Mouse (Mus musculus) liver, embryonic 15.5 days (tissue): ENCODE data around the gene Rmnd5b. TPM values are rescaled to one million over a fixed set of nuclear protein-coding genes. Genes with fewer than 3 reads are reported as not detected.
"Not testable (repeated sequence)": the region's sequence is repeated elsewhere in the genome, so short reads cannot be mapped to it uniquely, and the experiment has no call there.

Experiments
- ATAC-seq: fragments of 200-750 bp; cut with Nextera tagmentation; 2 replicates; pipeline ENCODE4 v1.8.0; 2017; ENCODE audit warnings: moderate number of reproducible peaks, mild to moderate bottlenecking, moderate library complexity; ENCODE audit not compliant: insufficient read depth
- H3K27ac ChIP-seq: fragments of 300-500 bp; sonication (generic); replicated peaks from 2 replicates; pipeline ENCODE4 v1.5.1; 2015; ENCODE audit warnings: mild to moderate bottlenecking, inconsistent platforms
- H3K27me3 ChIP-seq: fragments of 300-500 bp; sonication (generic); 2 replicates; pipeline ENCODE4 v1.6.1; 2015; ENCODE audit warnings: mild to moderate bottlenecking, inconsistent platforms
- H3K36me3 ChIP-seq: fragments of 300-500 bp; sonication (generic); replicated peaks from 2 replicates; pipeline ENCODE4 v1.6.1; 2015; ENCODE audit warnings: moderate library complexity, mild to moderate bottlenecking, inconsistent platforms
- H3K4me1 ChIP-seq: fragments of 300-500 bp; sonication (generic); replicated peaks from 2 replicates; pipeline ENCODE4 v1.6.1; 2015; ENCODE audit warnings: inconsistent platforms
- H3K4me2 ChIP-seq: fragments of 300-500 bp; sonication (generic); 2 replicates; pipeline ENCODE4 v1.6.1; 2015; ENCODE audit warnings: moderate library complexity, mild to moderate bottlenecking, inconsistent platforms
- H3K4me3 ChIP-seq: fragments of 300-500 bp; sonication (generic); replicated peaks from 2 replicates; pipeline ENCODE4 v1.5.1; 2015; ENCODE audit warnings: mild to moderate bottlenecking, inconsistent platforms
- H3K9ac ChIP-seq: fragments of 300-500 bp; sonication (generic); 2 replicates; pipeline ENCODE4 v1.6.1; 2015; ENCODE audit warnings: moderate library complexity, mild to moderate bottlenecking, inconsistent platforms
- H3K9me3 ChIP-seq: fragments of 300-500 bp; sonication (generic); replicated peaks from 2 replicates; pipeline ENCODE4 v1.6.1; 2016; ENCODE audit warnings: inconsistent platforms
- WGBS: fragments of 180-500 bp; shearing (Covaris S2); methylation state at CpG from one replicate; pipeline ENCODE4 v1.1.7; 2015; ENCODE audit warnings: mixed read lengths; ENCODE audit not compliant: insufficient replicate concordance; 5-methylcytosine and 5-hydroxymethylcytosine counted together
- polyA plus RNA-seq: library from polyadenylated mRNA; unstranded; fragments of >200 nt; fragmentation: Nextera tagmentation; extraction: Ambion mirVana; gene quantifications from 2 replicates; pipeline ENCODE4 v1.2.1, GENCODE M21; 2015

Rmnd5b gene
- polyA plus RNA-seq, 1 experiment from 2014 or later: 20.0 TPM

- H3K4me1 ChIP-seq: peaks cover 53% of the 10 kb centered on the region
- 0 out of 2 replicates have a peak, but pooled peaks cover 5% of the 10 kb centered on the region for H3K36me3 ChIP-seq
- H3K9me3 ChIP-seq: no peaks in the 10 kb centered on the region
- peak overlapping the region; percentile 84 for H3K4me2 ChIP-seq
- ATAC-seq: peak; percentile 45
- peak overlapping the region; percentile 87 for H3K27ac ChIP-seq
- 3% methylated on average over 6 of the region's 6 CpGs for WGBS
- peak overlapping the region; percentile 63 for H3K9ac ChIP-seq
- H3K27me3 ChIP-seq: peaks cover 6% of the 10 kb centered on the region; the same call in 1 of the 2 replicates
- H3K4me3 ChIP-seq: peak overlapping the region; percentile 74
Measured at GRCm38 (mm10) chr11:51636323-51636684, 608 bp upstream of the Rmnd5b start.

GRCm38 (mm10) chr11:51635127-51635524 is 570 bp downstream of the Rmnd5b start:
- Histone ChIP-seq H3K9ac (peak overlapping the region; percentile 63), H3K9me3 (no peaks in the 10 kb centered on the region), H3K4me1 (peaks cover 55% of the 10 kb centered on the region), H3K36me3 (0 out of 2 replicates have a peak, but pooled peaks cover 5% of the 10 kb centered on the region), H3K4me3 (peak overlapping the region; percentile 74), H3K27ac (peak overlapping the region; percentile 87), H3K4me2 (peak overlapping the region; percentile 84), H3K27me3 (peaks cover 6% of the 10 kb centered on the region; the same call in 1 of the 2 replicates)
- ATAC-seq: peak; percentile 19; the same call in 1 of the 2 replicates
- 4% methylated on average over 6 of the region's 6 CpGs for WGBS

DNA sequence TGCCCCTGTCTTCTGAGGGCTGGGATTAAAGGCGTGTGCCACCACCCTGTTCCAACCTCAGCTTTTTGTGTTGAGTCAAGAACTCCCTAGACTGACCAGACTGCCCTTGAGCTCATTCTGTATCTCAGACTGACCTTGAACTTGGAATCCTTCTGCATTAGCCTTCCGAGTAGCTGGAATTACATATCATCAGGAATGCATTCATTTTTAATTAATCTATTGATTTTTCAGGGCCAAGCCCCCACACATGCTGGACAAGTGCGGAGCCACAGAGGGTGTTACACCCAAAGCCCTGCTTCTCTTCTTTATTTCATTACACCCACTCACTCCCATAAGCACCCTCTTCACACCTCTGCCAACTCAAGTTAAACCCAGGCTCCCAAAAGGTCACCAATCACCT is 2.0 kb downstream of the Rmnd5b start:
- Histone ChIP-seq H3K9ac (no peak overlapping the region), H3K4me2 (no peak overlapping the region), H3K27me3 (peaks cover 6% of the 10 kb centered on the region; the same call in 1 of the 2 replicates), H3K36me3 (peaks cover 6% of the 10 kb centered on the region; the same call in 1 of the 2 replicates), H3K4me3 (no peak overlapping the region), H3K9me3 (no peaks in the 10 kb centered on the region), H3K27ac (no peak overlapping the region), H3K4me1 (peaks cover 58% of the 10 kb centered on the region)
- ATAC-seq: no peak
- 75% methylated on average over 3 of the region's 3 CpGs for WGBS

DNA sequence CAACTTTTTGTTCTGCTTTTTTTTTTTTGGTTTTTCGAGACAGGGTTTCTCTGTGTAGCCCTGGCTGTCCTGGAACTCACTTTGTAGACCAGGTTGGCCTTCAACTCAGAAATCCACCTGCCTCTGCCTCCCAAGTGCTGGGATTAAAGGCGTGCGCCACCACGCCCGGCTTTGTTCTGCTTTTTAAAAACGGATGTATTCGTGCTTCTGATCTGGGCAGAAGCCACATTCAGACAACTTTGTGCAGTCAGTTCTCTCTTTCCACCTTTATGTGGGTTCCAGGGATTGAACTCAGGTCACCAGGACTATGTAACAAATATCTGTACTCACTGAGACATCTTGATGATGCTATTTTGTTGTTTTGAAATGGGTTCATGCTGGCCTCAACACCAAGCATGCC is 2.5 kb downstream of the Rmnd5b start:
- not testable (repeated sequence) for H3K4me2 ChIP-seq, H3K9ac ChIP-seq, H3K27ac ChIP-seq, ATAC-seq, H3K9me3 ChIP-seq, H3K4me3 ChIP-seq, H3K27me3 ChIP-seq
- WGBS: 75% methylated on average over 7 of the region's 7 CpGs
- peaks cover 10% of the 10 kb centered on the region; the same call in 1 of the 2 replicates for H3K36me3 ChIP-seq
- H3K4me1 ChIP-seq: peaks cover 57% of the 10 kb centered on the region

GRCm38 (mm10) chr11:51632130-51632753 is 3.5 kb downstream of the Rmnd5b start:
- no peak overlapping the region for H3K27ac ChIP-seq
- no peak overlapping the region for H3K4me3 ChIP-seq
- H3K36me3 ChIP-seq: peaks cover 19% of the 10 kb centered on the region
- H3K9ac ChIP-seq: no peak overlapping the region
- ATAC-seq: no peak
- 56% methylated on average over 6 of the region's 6 CpGs for WGBS
- H3K4me1 ChIP-seq: peaks cover 49% of the 10 kb centered on the region
- H3K27me3 ChIP-seq: no peaks in the 10 kb centered on the region
- no peaks in the 10 kb centered on the region for H3K9me3 ChIP-seq
- H3K4me2 ChIP-seq: no peak overlapping the region

GRCm38 (mm10) chr11:51629651-51630314 is 5.9 kb downstream of the Rmnd5b start:
- H3K27me3 ChIP-seq: no peaks in the 10 kb centered on the region
- WGBS: 48% methylated on average over 15 of the region's 15 CpGs
- peaks cover 41% of the 10 kb centered on the region for H3K36me3 ChIP-seq
- peaks cover 42% of the 10 kb centered on the region for H3K4me1 ChIP-seq
- no peak overlapping the region for H3K9ac ChIP-seq
- H3K4me2 ChIP-seq: no peak overlapping the region
- no peaks in the 10 kb centered on the region for H3K9me3 ChIP-seq
- no peak for ATAC-seq
- no peak overlapping the region for H3K27ac ChIP-seq
- H3K4me3 ChIP-seq: no peak overlapping the region

GRCm38 (mm10) chr11:51627907-51628306 is 7.8 kb downstream of the Rmnd5b start:
- Histone ChIP-seq H3K4me3 (no peak overlapping the region), H3K27me3 (no peaks in the 10 kb centered on the region), H3K27ac (no peak overlapping the region), H3K4me2 (no peak overlapping the region), H3K36me3 (peaks cover 60% of the 10 kb centered on the region), H3K9ac (no peak overlapping the region), H3K4me1 (peaks cover 31% of the 10 kb centered on the region), H3K9me3 (no peaks in the 10 kb centered on the region)
- no peak for ATAC-seq
- WGBS: 77% methylated on average over 8 of the region's 8 CpGs

- Histone ChIP-seq H3K4me2 (no peak overlapping the region), H3K27ac (no peak overlapping the region), H3K4me3 (no peak overlapping the region), H3K9ac (no peak overlapping the region), H3K4me1 (peaks cover 31% of the 10 kb centered on the region), H3K9me3 (no peaks in the 10 kb centered on the region), H3K27me3 (no peaks in the 10 kb centered on the region), H3K36me3 (peaks cover 62% of the 10 kb centered on the region)
- 87% methylated on average over 9 of the region's 9 CpGs for WGBS
- ATAC-seq: no peak
Measured at GRCm38 (mm10) chr11:51627425-51627824, 8.3 kb downstream of the Rmnd5b start.

GRCm38 (mm10) chr11:51625187-51625820 is 10.4 kb downstream of the Rmnd5b start:
- no peak overlapping the region for H3K4me3 ChIP-seq
- H3K27ac ChIP-seq: 0 out of 2 replicates have a peak overlapping the region, but pooled peaks have one; percentile 14
- peak; percentile 52; the same call in 1 of the 2 replicates for ATAC-seq
- no peaks in the 10 kb centered on the region for H3K27me3 ChIP-seq
- no peak overlapping the region for H3K4me2 ChIP-seq
- no peak overlapping the region for H3K9ac ChIP-seq
- H3K9me3 ChIP-seq: no peaks in the 10 kb centered on the region
- H3K36me3 ChIP-seq: peaks cover 72% of the 10 kb centered on the region
- WGBS: 56% methylated on average over 5 of the region's 5 CpGs
- peaks cover 42% of the 10 kb centered on the region for H3K4me1 ChIP-seq

DNA sequence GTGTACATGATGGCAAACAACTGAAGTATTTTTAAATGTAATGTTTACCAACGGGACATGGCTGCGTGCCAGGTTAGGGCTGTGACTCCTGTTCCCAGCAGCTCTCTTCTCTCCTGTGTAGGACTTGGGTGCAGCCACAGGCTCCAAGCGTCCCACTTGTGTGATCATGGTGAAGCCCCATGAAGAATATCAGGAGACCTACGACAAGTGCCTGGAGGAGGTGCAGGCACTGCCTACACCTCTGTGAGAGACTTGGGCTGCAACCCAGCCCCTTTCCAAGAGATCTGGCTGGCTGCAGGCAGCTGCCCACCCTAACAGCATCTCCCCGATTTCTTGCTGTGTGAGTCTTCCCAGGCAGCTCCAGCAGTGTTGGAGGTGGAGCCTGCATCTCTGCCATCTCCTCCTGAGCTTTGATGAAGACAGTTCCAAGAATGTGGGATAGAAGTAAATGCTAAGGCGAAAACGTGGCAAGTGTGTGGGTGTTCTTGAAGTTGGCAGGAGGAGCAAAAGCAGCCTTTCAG is 12.7 kb downstream of the Rmnd5b start:
- peaks cover 54% of the 10 kb centered on the region for H3K4me1 ChIP-seq
- no peak overlapping the region for H3K4me3 ChIP-seq
- no peak overlapping the region for H3K4me2 ChIP-seq
- ATAC-seq: no peak
- peaks cover 66% of the 10 kb centered on the region for H3K36me3 ChIP-seq
- no peak overlapping the region for H3K27ac ChIP-seq
- H3K27me3 ChIP-seq: no peaks in the 10 kb centered on the region
- H3K9me3 ChIP-seq: no peaks in the 10 kb centered on the region
- no peak overlapping the region for H3K9ac ChIP-seq
- 74% methylated on average over 7 of the region's 7 CpGs for WGBS

DNA sequence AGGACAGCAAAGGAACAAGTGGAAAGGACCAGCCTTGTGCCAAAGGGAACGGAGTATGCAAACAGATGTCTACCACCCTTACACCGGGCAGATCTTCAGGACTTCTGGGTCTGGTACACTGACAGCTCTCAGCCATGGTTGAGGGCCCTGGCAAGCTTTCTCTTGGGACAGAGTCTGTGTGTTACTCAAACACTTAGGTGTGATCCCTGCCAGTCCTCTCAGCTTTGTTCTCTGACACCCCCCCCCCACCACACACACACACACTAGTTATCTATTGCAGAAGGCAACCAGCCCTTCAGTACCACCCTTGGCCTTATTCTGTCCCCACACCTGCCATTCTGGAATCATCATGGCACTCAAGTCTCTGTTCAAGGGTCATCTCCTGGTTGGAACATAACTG is 13.9 kb downstream of the Rmnd5b start:
- Histone ChIP-seq H3K4me2 (no peak overlapping the region), H3K27me3 (no peaks in the 10 kb centered on the region), H3K27ac (no peak overlapping the region), H3K4me1 (peaks cover 60% of the 10 kb centered on the region), H3K36me3 (peaks cover 53% of the 10 kb centered on the region), H3K4me3 (no peak overlapping the region), H3K9me3 (no peaks in the 10 kb centered on the region), H3K9ac (no peak overlapping the region)
- ATAC-seq: no peak
- WGBS: 84% methylated on average over 2 of the region's 2 CpGs
